Mouse (Mus musculus) bone marrow, adult 2 months (tissue): ENCODE measurements around the gene Ddx10.

ENCODE experiments used
- CTCF ChIP-seq: fragments of 200-500 bp; IDR thresholded peaks from 2 replicates; pipeline ENCODE4 v1.5.1; 2011; ENCODE audit warnings: low read length, control low read depth; ENCODE audit not compliant: control insufficient read depth, insufficient read depth
- POLR2A ChIP-seq: fragments of 200-500 bp; IDR thresholded peaks from 2 replicates; pipeline ENCODE4 v1.6.1; 2011; ENCODE audit warnings: low read depth, mild to moderate bottlenecking, control low read depth, low read length, borderline replicate concordance; ENCODE audit not compliant: control insufficient read depth

GRCm38 (mm10) chr9:53268036-53268435 is 20.2 kb upstream of the Ddx10 start:
- TF ChIP-seq CTCF (no peak), POLR2A (no peak)
